9 mouse cellular contexts compared by ENCODE assay signal in the genomic region with DNA sequence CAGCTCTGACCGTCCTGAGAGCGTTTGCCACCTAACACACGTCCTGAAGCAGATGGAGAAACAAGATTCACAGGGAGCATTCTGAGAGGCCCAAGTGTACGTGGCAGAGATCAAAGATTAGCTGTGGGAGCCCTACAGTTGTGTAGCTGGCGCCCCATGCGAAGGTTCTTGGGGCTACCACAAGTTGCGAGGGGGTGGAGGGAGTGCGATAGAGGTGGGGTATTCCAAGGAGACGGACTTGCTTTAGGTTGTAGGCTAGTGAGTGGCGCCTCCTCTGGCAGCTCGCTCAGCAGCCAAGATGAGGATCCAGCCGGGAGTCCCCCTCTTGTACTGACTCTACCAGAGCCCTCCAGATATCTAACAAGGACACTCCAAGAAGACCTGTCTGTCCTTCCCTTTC. TPM values are rescaled to one million over a fixed set of nuclear protein-coding genes. Genes with fewer than 3 reads are reported as not detected.
A peak's percentile ranks its signal among the peaks of the same experiment; 100 is the strongest.
DNase-seq lines count a peak whose midpoint lies in the region; ATAC-seq and TF ChIP-seq lines count a peak whose summit lies in the region.
"Had no signal": no experiment of that assay in that cellular context is flagged by ENCODE, and none has a peak within 500 bp of the region (broad histone marks: within the 10 kb centered on the region; RNA-seq: fewer than 3 reads in every experiment).

No protein-coding gene starts in this region.

- ATAC-seq in embryonic facial prominence, embryonic 12.5 days (ENCODE audit: insufficient number of reproducible peaks, insufficient read depth, low FRiP score, low TSS enrichment), result no peak
- no peak for ATAC-seq in intestine, embryonic 14.5 days (replicated peaks; ENCODE audit: low FRiP score, low TSS enrichment, low read depth)
- ATAC-seq in neural tube, embryonic 12.5 days (ENCODE audit: low FRiP score, low read depth), result no peak

- TF ChIP-seq CTCF in lung, adult 2 months (IDR thresholded peaks at IDR 0.05; ENCODE audit: insufficient read depth, low read length), result 0 out of 2 replicates have a peak, but pooled peaks have one; percentile 4

- no peak for DNase-seq in lung, adult 2 months
- DNase-seq in lung, postnatal 14 days, result no peak
- peak; percentile 62 for DNase-seq in intestine, embryonic 14.5 days (ENCODE audit: low spot score)
- DNase-seq in frontal cortex, postnatal 36 days (ENCODE audit: low spot score in 2 of 2), result no peak
- DNase-seq in cerebellum, postnatal 4 days (ENCODE audit: low spot score in 2 of 2), result no peak
- no peak for DNase-seq in c-Kit-positive CD71-positive TER-119-positive erythroid progenitor cells, embryonic 14.5 days (ENCODE audit: low spot score)

- no peaks in the 10 kb centered on the region for H3K9me3 ChIP-seq in embryonic facial prominence, embryonic 12.5 days
- no peaks in the 10 kb centered on the region for H3K9me3 ChIP-seq in intestine, embryonic 14.5 days (ENCODE audit: control insufficient read depth, low read length)
- no peaks in the 10 kb centered on the region for H3K9me3 ChIP-seq in neural tube, embryonic 12.5 days

- peaks cover 12% of the 10 kb centered on the region for H3K4me1 ChIP-seq in lung, adult 2 months (ENCODE audit: control insufficient read depth, insufficient read depth, low read length)
- H3K4me1 ChIP-seq in embryonic facial prominence, embryonic 12.5 days, result peaks cover 21% of the 10 kb centered on the region
- peaks cover 27% of the 10 kb centered on the region for H3K4me1 ChIP-seq in intestine, embryonic 14.5 days (replicated peaks; ENCODE audit: control insufficient read depth, insufficient read depth, low read length)
- peaks cover 22% of the 10 kb centered on the region for H3K4me1 ChIP-seq in neural tube, embryonic 12.5 days

- no peak overlapping the region for H3K27ac ChIP-seq in embryonic facial prominence, embryonic 12.5 days
- no peak overlapping the region for H3K27ac ChIP-seq in intestine, embryonic 14.5 days (ENCODE audit: low read depth)
- no peak overlapping the region for H3K27ac ChIP-seq in neural tube, embryonic 12.5 days

- peaks cover 66% of the 10 kb centered on the region for H3K27me3 ChIP-seq in embryonic facial prominence, embryonic 12.5 days
- H3K27me3 ChIP-seq in intestine, embryonic 14.5 days (replicated peaks; ENCODE audit: control insufficient read depth, insufficient read depth, low read length), result peaks cover 68% of the 10 kb centered on the region
- H3K27me3 ChIP-seq in neural tube, embryonic 12.5 days (replicated peaks), result peaks cover 67% of the 10 kb centered on the region

- TF ChIP-seq POLR2A in lung, adult 2 months (IDR thresholded peaks at IDR 0.05; ENCODE audit: borderline replicate concordance, extremely low read depth, low read depth, low read length), result no peak

- H3K4me2 ChIP-seq in embryonic facial prominence, embryonic 12.5 days (replicated peaks), result peak overlapping the region; percentile 55
- peak overlapping the region; percentile 56 for H3K4me2 ChIP-seq in intestine, embryonic 14.5 days (ENCODE audit: low read length)
- peak overlapping the region; percentile 70 for H3K4me2 ChIP-seq in neural tube, embryonic 12.5 days (replicated peaks)

- H3K9ac ChIP-seq in embryonic facial prominence, embryonic 12.5 days, result 0 out of 2 replicates have a peak overlapping the region, but pooled peaks have one; percentile 24
- H3K9ac ChIP-seq in intestine, embryonic 14.5 days (ENCODE audit: low read length), result no peak overlapping the region
- no peak overlapping the region for H3K9ac ChIP-seq in neural tube, embryonic 12.5 days

- WGBS in lung, adult 2 months, result 19% methylated on average over 12 of the region's 12 CpGs
- WGBS in embryonic facial prominence, embryonic 12.5 days, result 2% methylated on average over 12 of the region's 12 CpGs
- 8% methylated on average over 12 of the region's 12 CpGs for WGBS in intestine, embryonic 14.5 days
- 3% methylated on average over 12 of the region's 12 CpGs for WGBS in neural tube, embryonic 12.5 days

- no peak overlapping the region for H3K4me3 ChIP-seq in lung, adult 2 months (replicated peaks; ENCODE audit: extremely low read depth, low read depth, low read length)
- H3K4me3 ChIP-seq in embryonic facial prominence, embryonic 12.5 days, result peak overlapping the region; percentile 36; the same call in 1 of the 2 replicates
- H3K4me3 ChIP-seq in intestine, embryonic 14.5 days (ENCODE audit: low read depth, low read length), result no peak overlapping the region
- no peak overlapping the region for H3K4me3 ChIP-seq in neural tube, embryonic 12.5 days
- H3K4me3 ChIP-seq: myocyte had no signal

- H3K36me3 ChIP-seq in embryonic facial prominence, embryonic 12.5 days, result peaks cover 2% of the 10 kb centered on the region; the same call in 1 of the 2 replicates
- H3K36me3 ChIP-seq in intestine, embryonic 14.5 days (ENCODE audit: control insufficient read depth, insufficient read depth, low read length), result no peaks in the 10 kb centered on the region
- peaks cover 6% of the 10 kb centered on the region for H3K36me3 ChIP-seq in neural tube, embryonic 12.5 days

RNA-seq across cellular contexts. Expression of a gene that starts 0.7 kb away (rescaled TPM):
- polyA plus RNA-seq in lung, adult 2 months (2012; rRNA removed), result 0.81 and 1.1 TPM in 2 replicates
- polyA plus RNA-seq in embryonic facial prominence, embryonic 12.5 days (2016; fragmentation: Nextera tagmentation; extraction: Ambion mirVana), result 23.4 and 25.1 TPM in 2 replicates
- 0.16 and 0.19 TPM in 2 replicates for polyA plus RNA-seq in intestine, embryonic 14.5 days (2014; fragmentation: Nextera tagmentation; extraction: Ambion mirVana)
- 5.8 and 6.1 TPM in 2 replicates for polyA plus RNA-seq in neural tube, embryonic 12.5 days (2016; fragmentation: Nextera tagmentation; extraction: Ambion mirVana)

RNA-seq across cellular contexts. Expression of a gene that starts 5.6 kb away (rescaled TPM):
- 59.8 and 63.5 TPM in 2 replicates for polyA plus RNA-seq in lung, adult 2 months (2012; rRNA removed)
- polyA plus RNA-seq in embryonic facial prominence, embryonic 12.5 days (2016; fragmentation: Nextera tagmentation; extraction: Ambion mirVana), result 14.8 and 16.0 TPM in 2 replicates
- 18.4 and 18.6 TPM in 2 replicates for polyA plus RNA-seq in intestine, embryonic 14.5 days (2014; fragmentation: Nextera tagmentation; extraction: Ambion mirVana)
- 41.7 and 41.8 TPM in 2 replicates for polyA plus RNA-seq in neural tube, embryonic 12.5 days (2016; fragmentation: Nextera tagmentation; extraction: Ambion mirVana)

RNA-seq across cellular contexts. Expression of a gene that starts 20.2 kb away (rescaled TPM):
- polyA plus RNA-seq in lung, adult 2 months (2012; rRNA removed), result 21.8 and 25.3 TPM in 2 replicates
- 54.2 and 54.6 TPM in 2 replicates for polyA plus RNA-seq in embryonic facial prominence, embryonic 12.5 days (2016; fragmentation: Nextera tagmentation; extraction: Ambion mirVana)
- polyA plus RNA-seq in intestine, embryonic 14.5 days (2014; fragmentation: Nextera tagmentation; extraction: Ambion mirVana), result 53.6 and 57.9 TPM in 2 replicates
- polyA plus RNA-seq in neural tube, embryonic 12.5 days (2016; fragmentation: Nextera tagmentation; extraction: Ambion mirVana), result 32.7 and 34.1 TPM in 2 replicates

RNA-seq across cellular contexts. Expression of a gene that starts 23.7 kb away (rescaled TPM):
- not detected in 2 replicates for polyA plus RNA-seq in lung, adult 2 months (2012; rRNA removed)
- 0.66 and 1.0 TPM in 2 replicates for polyA plus RNA-seq in embryonic facial prominence, embryonic 12.5 days (2016; fragmentation: Nextera tagmentation; extraction: Ambion mirVana)
- polyA plus RNA-seq in intestine, embryonic 14.5 days (2014; fragmentation: Nextera tagmentation; extraction: Ambion mirVana), result 0.04 TPM in 1 of 2 replicates, not detected in the other
- 0.79 and 1.1 TPM in 2 replicates for polyA plus RNA-seq in neural tube, embryonic 12.5 days (2016; fragmentation: Nextera tagmentation; extraction: Ambion mirVana)

RNA-seq across cellular contexts. Expression of a gene that starts 25.1 kb away (rescaled TPM):
- 37.1 and 39.1 TPM in 2 replicates for polyA plus RNA-seq in lung, adult 2 months (2012; rRNA removed)
- 122 and 125 TPM in 2 replicates for polyA plus RNA-seq in embryonic facial prominence, embryonic 12.5 days (2016; fragmentation: Nextera tagmentation; extraction: Ambion mirVana)
- polyA plus RNA-seq in intestine, embryonic 14.5 days (2014; fragmentation: Nextera tagmentation; extraction: Ambion mirVana), result 58.6 and 69.4 TPM in 2 replicates
- polyA plus RNA-seq in neural tube, embryonic 12.5 days (2016; fragmentation: Nextera tagmentation; extraction: Ambion mirVana), result 234 and 241 TPM in 2 replicates
